Mouse (Mus musculus): ENCODE measurements around the gene Lrfn2. TPM values are rescaled to one million over a fixed set of nuclear protein-coding genes. Genes with fewer than 3 reads are reported as not detected.

Gene Lrfn2
- total and polyA plus RNA-seq, 3 experiments = not detected

DNA sequence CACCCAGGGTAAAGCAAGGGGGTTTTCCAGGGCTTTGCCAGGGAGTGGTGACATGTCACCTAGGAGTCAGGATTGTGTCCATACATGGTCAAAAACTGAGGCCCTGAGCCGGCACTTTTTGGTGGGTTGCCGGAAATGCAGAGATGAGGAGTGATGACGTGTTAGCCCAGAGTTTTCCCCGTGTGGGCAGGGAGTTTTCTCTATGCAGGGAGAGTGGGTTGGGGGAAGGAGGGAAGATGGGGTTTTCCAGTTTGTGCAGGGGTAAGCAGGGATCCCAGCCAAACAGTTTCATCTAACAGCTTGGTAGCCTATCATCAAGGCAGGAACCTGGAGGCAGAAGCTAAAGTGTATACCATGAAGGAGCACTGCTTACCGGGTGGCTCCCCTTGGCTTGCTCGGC is 83.2 kb downstream of the Lrfn2 start:
- H3K9me3 ChIP-seq (replicated peaks; ENCODE audit: insufficient read depth, low read length) = no peaks in the 10 kb centered on the region
- TF ChIP-seq CHD1 (IDR thresholded peaks at IDR 0.05; ENCODE audit: low read depth, low read length) = no peak
- TF ChIP-seq KAT2A (conservative IDR thresholded peaks at IDR 0.05; ENCODE audit: low read depth, low read length) = no peak
- TF ChIP-seq POLR2AphosphoS5 (IDR thresholded peaks at IDR 0.05; ENCODE audit: borderline replicate concordance, low read depth, low read length) = no peak
- TF ChIP-seq USF1 (IDR thresholded peaks at IDR 0.05; ENCODE audit: low read depth, low read length) = no peak
- no peak for TF ChIP-seq SIN3A (IDR thresholded peaks at IDR 0.05; ENCODE audit: low read length)
- no peak for TF ChIP-seq E2F4 (IDR thresholded peaks at IDR 0.05; ENCODE audit: borderline replicate concordance, low read depth, low read length)
- no peak for TF ChIP-seq UBTF (IDR thresholded peaks at IDR 0.05; ENCODE audit: borderline replicate concordance, insufficient read depth, low read depth, low read length)
- TF ChIP-seq ELF1 (IDR thresholded peaks at IDR 0.05; ENCODE audit: low read depth, low read length) = no peak
- no peak for TF ChIP-seq TAL1 (IDR thresholded peaks at IDR 0.05; ENCODE audit: low read length)
- TF ChIP-seq POLR2AphosphoS2 (IDR thresholded peaks at IDR 0.05; ENCODE audit: low read length) = no peak
- TF ChIP-seq GABPA (IDR thresholded peaks at IDR 0.05; ENCODE audit: low read depth, low read length) = no peak
- no peak for TF ChIP-seq MAX (IDR thresholded peaks at IDR 0.05; ENCODE audit: low read length)
- TF ChIP-seq GATA1 (IDR thresholded peaks at IDR 0.05; ENCODE audit: low read depth, low read length) = no peak
- TF ChIP-seq NRF1 (IDR thresholded peaks at IDR 0.05; ENCODE audit: insufficient read depth, low read depth, low read length, poor library complexity, severe bottlenecking) = no peak
- TF ChIP-seq ZMIZ1 (IDR thresholded peaks at IDR 0.05; ENCODE audit: low read depth, low read length) = no peak
- TF ChIP-seq NELFE (IDR thresholded peaks at IDR 0.05; ENCODE audit: low read depth, low read length) = no peak
- TF ChIP-seq EP300 (IDR thresholded peaks at IDR 0.05; ENCODE audit: low read depth in 1 of 2, low read length in 2 of 2) = no peak
- no peak for TF ChIP-seq ETS1 (IDR thresholded peaks at IDR 0.05; ENCODE audit: low read depth, low read length)
- H3K9ac ChIP-seq (ENCODE audit: control insufficient read depth, low read depth, low read length, poor library complexity, severe bottlenecking) = no peak overlapping the region
- no peaks in the 10 kb centered on the region for H3K36me3 ChIP-seq (ENCODE audit: control insufficient read depth in 1 of 2, insufficient read depth in 2 of 2, low read length in 2 of 2)
- H3K79me2 ChIP-seq (ENCODE audit: control insufficient read depth, insufficient read depth, low read length, poor library complexity) = no peaks in the 10 kb centered on the region
- H3K4me1 ChIP-seq (ENCODE audit: control insufficient read depth in 1 of 2, insufficient read depth in 2 of 2, low read length in 2 of 2) = no peaks in the 10 kb centered on the region
- no peak for DNase-seq (ENCODE audit: low read depth, low spot score)
- no peaks in the 10 kb centered on the region for H3K27me3 ChIP-seq (ENCODE audit: control insufficient read depth in 1 of 2, insufficient read depth in 2 of 2, low read length in 2 of 2)
- H3K4me3 ChIP-seq (ENCODE audit: control insufficient read depth in 1 of 2, insufficient read depth in 1 of 2, low read depth in 2 of 2, low read length in 2 of 2) = no peak overlapping the region
- no peak overlapping the region for H3K27ac ChIP-seq (ENCODE audit: control insufficient read depth, low read depth, low read length)

DNA sequence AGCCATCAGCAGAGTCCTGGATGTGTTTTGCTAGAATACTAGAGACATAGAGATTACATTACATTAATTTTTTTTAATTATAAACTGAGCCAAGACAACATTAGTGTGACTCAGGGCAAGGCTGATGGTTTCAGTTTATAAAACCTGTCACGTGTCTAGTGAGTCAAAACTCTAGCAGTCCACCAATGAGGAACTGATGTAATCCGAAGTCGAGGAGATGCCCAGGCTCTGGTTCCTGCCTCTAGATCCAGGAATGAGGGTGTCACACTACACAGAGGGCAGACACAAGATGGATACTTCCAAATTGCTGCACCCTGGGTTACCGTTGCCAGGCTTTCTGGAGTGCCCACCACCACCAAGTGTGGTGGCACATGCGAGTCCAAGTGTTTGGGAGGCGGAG is 84.0 kb downstream of the Lrfn2 start:
- Histone ChIP-seq H3K4me1 (ENCODE audit: control insufficient read depth in 1 of 2, insufficient read depth in 2 of 2, low read length in 2 of 2) (no peaks in the 10 kb centered on the region), H3K36me3 (ENCODE audit: control insufficient read depth in 1 of 2, insufficient read depth in 2 of 2, low read length in 2 of 2) (no peaks in the 10 kb centered on the region), H3K9me3 (replicated peaks; ENCODE audit: insufficient read depth, low read length) (no peaks in the 10 kb centered on the region), H3K4me3 (ENCODE audit: control insufficient read depth in 1 of 2, insufficient read depth in 1 of 2, low read depth in 2 of 2, low read length in 2 of 2) (no peak overlapping the region), H3K79me2 (ENCODE audit: control insufficient read depth, insufficient read depth, low read length, poor library complexity) (no peaks in the 10 kb centered on the region), H3K27me3 (ENCODE audit: control insufficient read depth in 1 of 2, insufficient read depth in 2 of 2, low read length in 2 of 2) (no peaks in the 10 kb centered on the region), H3K9ac (ENCODE audit: control insufficient read depth, low read depth, low read length, poor library complexity, severe bottlenecking) (no peak overlapping the region), H3K27ac (ENCODE audit: control insufficient read depth, low read depth, low read length) (no peak overlapping the region)
- TF ChIP-seq MAZ (IDR thresholded peaks at IDR 0.05; ENCODE audit: low read depth, low read length) (no peak), SMC3 (IDR thresholded peaks at IDR 0.05; ENCODE audit: low read depth, low read length) (no peak), E2F4 (IDR thresholded peaks at IDR 0.05; ENCODE audit: borderline replicate concordance, low read depth, low read length) (no peak), KAT2A (conservative IDR thresholded peaks at IDR 0.05; ENCODE audit: low read depth, low read length) (no peak), POLR2AphosphoS5 (IDR thresholded peaks at IDR 0.05; ENCODE audit: borderline replicate concordance, low read depth, low read length) (no peak)
- DNase-seq (ENCODE audit: low read depth, low spot score) = no peak
